Mouse (Mus musculus): ENCODE measurements around the gene Smim17. TPM values are rescaled to one million over a fixed set of nuclear protein-coding genes. Genes with fewer than 3 reads are reported as not detected.
"Not testable (repeated sequence)": the region's sequence is repeated elsewhere in the genome, so short reads cannot be mapped to it uniquely, and the experiment has no call there.

Gene Smim17
- polyA plus RNA-seq, 1 experiment from 2014 or later: 0.90 TPM

DNA sequence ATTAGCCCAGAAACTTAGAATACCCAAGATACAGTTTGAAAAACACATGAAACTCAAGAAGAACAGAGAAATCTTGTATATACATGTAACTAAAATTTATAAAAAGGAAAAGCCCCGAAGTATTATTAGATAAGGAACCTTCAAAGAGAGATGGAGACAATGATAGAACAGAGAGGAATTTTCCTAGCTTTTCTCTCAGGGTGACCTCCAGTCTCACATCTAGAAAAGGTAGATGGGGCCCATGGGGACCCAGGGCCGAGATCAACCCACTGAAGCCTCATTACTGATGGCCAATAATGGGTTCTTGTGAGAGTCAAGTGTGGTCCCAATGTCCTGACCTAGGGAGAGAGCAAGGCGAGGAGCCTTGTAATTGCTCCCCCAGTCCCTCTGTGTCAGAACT, 39.9 kb downstream of the Smim17 start, which contains the start of gene Olfr1344:
Gene Olfr1344 (plus strand): TSS at position 301 of the 400 bp plus-strand sequence.
- Histone ChIP-seq H3K9me3 (peaks cover 9% of the 10 kb centered on the region; the same call in 1 of the 2 replicates), H3K4me3 (no peak within 1 kb of the TSS), H3K27me3 (ENCODE audit: poor library complexity, severe bottlenecking) (no peaks in the 10 kb centered on the region), H3K27ac (no peak within 1 kb of the TSS), H3K4me1 (peaks cover 16% of the 10 kb centered on the region), H3K36me3 (replicated peaks) (no peaks in the 10 kb centered on the region)
- WGBS: 84% methylated on average over 3 of the region's 3 CpGs
- no peak for DNase-seq (ENCODE audit: extremely low spot score, low spot score)

DNA sequence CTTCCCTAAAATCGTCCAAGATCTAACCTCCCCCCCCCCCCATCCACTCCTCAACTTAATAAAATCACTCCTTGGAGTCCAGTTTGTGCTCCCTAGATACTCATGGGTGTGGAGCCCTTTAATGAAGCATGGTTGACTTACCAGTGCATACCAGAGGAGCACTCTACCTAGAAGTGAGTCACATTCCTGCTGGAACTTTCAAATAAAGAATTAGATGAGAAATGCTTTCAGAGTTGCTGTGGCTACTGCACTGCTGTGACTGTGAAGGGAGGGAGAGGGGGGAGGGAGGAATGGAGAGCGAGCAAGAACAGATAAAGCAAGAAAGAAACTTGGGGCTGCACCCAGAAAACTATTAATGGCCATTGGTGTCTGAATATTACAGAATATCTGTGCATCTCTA, 42.7 kb downstream of the Smim17 start:
- Histone ChIP-seq H3K27ac (no peak overlapping the region), H3K27me3 (ENCODE audit: poor library complexity, severe bottlenecking) (no peaks in the 10 kb centered on the region), H3K4me3 (no peak overlapping the region), H3K4me1 (no peaks in the 10 kb centered on the region), H3K36me3 (replicated peaks) (no peaks in the 10 kb centered on the region), H3K9me3 (peaks cover 12% of the 10 kb centered on the region)
- no peak for DNase-seq (ENCODE audit: extremely low spot score, low spot score)
- WGBS: 75% methylated on average over 2 of the region's 2 CpGs

DNA sequence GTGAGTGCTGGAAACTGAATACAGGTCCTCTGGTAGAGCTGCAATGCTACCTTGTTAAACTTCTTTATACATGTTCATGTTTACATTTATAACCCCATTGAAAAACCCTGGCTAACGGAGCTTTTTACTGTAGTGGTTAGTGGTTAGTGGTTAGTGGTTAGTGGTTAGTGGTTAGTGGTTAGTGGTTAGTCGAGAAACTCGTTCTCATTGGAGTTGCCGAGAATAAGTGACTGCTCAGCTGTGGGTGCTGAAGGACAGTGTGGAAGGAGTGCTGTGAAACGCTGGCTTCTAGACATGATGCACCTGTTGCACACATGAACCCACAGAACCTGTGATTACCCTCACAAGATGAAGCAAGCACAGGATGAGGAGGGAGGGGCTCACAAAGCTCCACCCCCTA, 49.3 kb downstream of the Smim17 start:
- no peaks in the 10 kb centered on the region for H3K36me3 ChIP-seq (replicated peaks)
- no peak for DNase-seq (ENCODE audit: extremely low spot score, low spot score)
- WGBS: 92% methylated on average over 5 of the region's 5 CpGs
- H3K27me3 ChIP-seq (ENCODE audit: poor library complexity, severe bottlenecking): no peaks in the 10 kb centered on the region
- no peak overlapping the region for H3K4me3 ChIP-seq
- H3K27ac ChIP-seq: no peak overlapping the region
- no peaks in the 10 kb centered on the region for H3K4me1 ChIP-seq
- H3K9me3 ChIP-seq: peaks cover 27% of the 10 kb centered on the region

DNA sequence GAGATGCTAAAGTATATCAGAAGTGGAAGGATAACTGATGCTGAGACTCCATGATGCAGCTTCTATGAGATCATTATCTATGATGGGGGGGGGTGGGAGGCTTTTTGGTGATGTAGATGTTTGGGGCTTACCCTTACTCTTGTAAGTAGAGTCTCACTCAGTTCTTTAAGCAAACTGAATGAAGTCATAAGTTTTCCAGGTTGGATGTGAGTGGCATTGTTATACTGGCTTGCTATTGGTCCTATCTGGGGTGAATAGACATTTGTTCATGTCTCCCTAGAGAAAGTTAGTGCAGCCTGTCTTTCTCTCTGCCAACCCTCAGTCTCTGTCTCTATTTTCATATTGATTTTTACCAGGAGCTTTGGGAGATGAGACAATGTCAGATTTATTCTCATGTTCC, 57.4 kb downstream of the Smim17 start, which contains the start of gene Olfr1336:
Gene Olfr1336 (plus strand): TSS at position 301 of the 400 bp plus-strand sequence.
- no peak for DNase-seq (ENCODE audit: extremely low spot score, low spot score)
- Histone ChIP-seq H3K9me3 (peaks cover 41% of the 10 kb centered on the region), H3K4me1 (no peaks in the 10 kb centered on the region)

DNA sequence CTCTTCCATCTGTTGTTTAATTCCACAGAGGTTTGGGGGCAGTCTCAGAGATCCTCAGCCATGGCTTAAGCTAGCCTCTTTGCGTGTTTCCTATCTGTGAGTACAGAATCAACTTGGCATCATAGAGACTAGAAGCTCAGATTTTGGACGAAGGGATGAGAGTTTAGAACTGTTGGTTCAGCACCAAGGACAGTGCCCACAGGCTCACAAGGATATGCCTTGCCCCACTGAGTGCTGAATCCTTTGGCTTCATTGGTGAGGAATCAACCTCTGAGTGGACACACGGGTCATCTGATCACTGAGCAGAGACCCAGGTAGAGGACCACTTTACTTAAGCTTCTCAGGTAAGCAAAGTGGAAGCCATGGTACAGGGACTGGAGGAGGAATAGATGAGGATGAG, 57.9 kb downstream of the Smim17 start:
- no peaks in the 10 kb centered on the region for H3K4me1 ChIP-seq
- DNase-seq (ENCODE audit: extremely low spot score, low spot score): no peak
- WGBS: 41% methylated on average over 3 of the region's 3 CpGs
- peaks cover 45% of the 10 kb centered on the region for H3K9me3 ChIP-seq
- H3K27ac ChIP-seq: no peak overlapping the region
- no peaks in the 10 kb centered on the region for H3K36me3 ChIP-seq (replicated peaks)
- H3K4me3 ChIP-seq: no peak overlapping the region
- H3K27me3 ChIP-seq (ENCODE audit: poor library complexity, severe bottlenecking): no peaks in the 10 kb centered on the region

More for the DNA sequence above, 57.4 kb downstream of the Smim17 start, which contains the start of gene Olfr1336:
- Histone ChIP-seq H3K27me3 (ENCODE audit: poor library complexity, severe bottlenecking) (no peaks in the 10 kb centered on the region), H3K4me3 (no peak within 1 kb of the TSS), H3K36me3 (replicated peaks) (no peaks in the 10 kb centered on the region), H3K27ac (no peak within 1 kb of the TSS)

DNA sequence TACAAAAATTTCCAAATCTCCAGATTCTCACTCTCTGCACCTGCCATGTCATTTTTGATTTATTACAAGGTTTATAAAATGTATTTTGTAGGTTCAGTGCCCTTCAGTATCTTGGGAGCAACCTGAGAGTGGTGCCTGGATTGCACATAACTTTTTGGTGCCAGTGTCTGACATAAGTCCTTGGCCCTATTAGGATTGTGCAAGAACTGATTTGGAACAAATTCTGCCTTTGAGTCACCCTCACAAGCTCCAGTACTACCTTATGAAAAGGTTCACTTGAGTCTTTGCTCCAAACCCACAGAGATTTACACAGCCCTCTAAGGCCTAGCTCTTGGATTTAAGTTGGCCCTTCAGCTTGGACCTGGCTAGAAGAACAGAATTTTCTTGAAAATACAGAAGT, 68.4 kb downstream of the Smim17 start, which contains the start of gene Olfr1346:
Gene Olfr1346 (plus strand): TSS at position 151 of the 400 bp plus-strand sequence.
- Histone ChIP-seq H3K4me3 (no peak within 1 kb of the TSS), H3K9me3 (peaks cover 5% of the 10 kb centered on the region; the same call in 1 of the 2 replicates), H3K27ac (no peak within 1 kb of the TSS), H3K4me1 (no peaks in the 10 kb centered on the region), H3K27me3 (ENCODE audit: poor library complexity, severe bottlenecking) (no peaks in the 10 kb centered on the region), H3K36me3 (replicated peaks) (no peaks in the 10 kb centered on the region)
- DNase-seq (ENCODE audit: extremely low spot score, low spot score): no peak

DNA sequence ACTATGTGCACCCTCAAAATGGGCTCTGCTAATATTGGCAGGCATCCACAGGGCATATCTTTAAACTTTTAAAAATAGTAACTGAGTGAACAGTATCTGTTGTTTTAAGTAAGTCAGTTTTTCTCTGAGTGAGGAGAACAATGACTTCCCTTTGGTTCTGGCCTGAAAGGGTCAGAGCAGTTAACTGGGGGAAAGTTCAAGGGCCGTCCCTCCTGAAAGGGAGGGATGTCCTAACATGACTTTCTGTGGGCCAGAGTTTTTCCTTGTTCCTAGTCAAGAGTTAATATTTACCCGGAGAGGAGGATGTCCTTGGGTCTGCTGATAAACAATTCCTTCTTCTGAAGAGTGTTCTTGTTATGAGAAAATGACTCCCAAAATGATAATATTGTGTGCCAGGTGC, 79.1 kb downstream of the Smim17 start:
- not testable (repeated sequence) for H3K4me3 ChIP-seq; DNase-seq (ENCODE audit: extremely low spot score, low spot score); H3K27me3 ChIP-seq (ENCODE audit: poor library complexity, severe bottlenecking); H3K4me1 ChIP-seq; H3K36me3 ChIP-seq (replicated peaks); H3K27ac ChIP-seq
- 79% methylated on average over 2 of the region's 2 CpGs for WGBS
- H3K9me3 ChIP-seq: peaks cover 47% of the 10 kb centered on the region

Other genes starting within 250 kb of the Smim17 start
- gene Zfp787, start 242.7 kb upstream of the Smim17 start, polyA plus RNA-seq (2016; fragmentation: Nextera tagmentation; extraction: Ambion mirVana): 23.7 and 24.4 TPM in 2 replicates
- gene Zfp444, start 226.5 kb upstream of the Smim17 start, polyA plus RNA-seq (2016; fragmentation: Nextera tagmentation; extraction: Ambion mirVana): 69.8 and 78.2 TPM in 2 replicates
- gene Galp, start 201.6 kb upstream of the Smim17 start, polyA plus RNA-seq (2016; fragmentation: Nextera tagmentation; extraction: Ambion mirVana): not detected in 2 replicates
- not detected in 2 replicates for gene Zscan5b, start 176.4 kb upstream of the Smim17 start, polyA plus RNA-seq (2016; fragmentation: Nextera tagmentation; extraction: Ambion mirVana)
- not detected in 2 replicates for gene Epp13, start 146.0 kb upstream of the Smim17 start, polyA plus RNA-seq (2016; fragmentation: Nextera tagmentation; extraction: Ambion mirVana)
- 6.3 and 6.6 TPM in 2 replicates for gene Zfp667, start 112.1 kb upstream of the Smim17 start, polyA plus RNA-seq (2016; fragmentation: Nextera tagmentation; extraction: Ambion mirVana)
- 6.0 and 6.8 TPM in 2 replicates for gene Zfp583, start 67.4 kb upstream of the Smim17 start, polyA plus RNA-seq (2016; fragmentation: Nextera tagmentation; extraction: Ambion mirVana)
- gene Gm3854, start 55.0 kb upstream of the Smim17 start, polyA plus RNA-seq (2016; fragmentation: Nextera tagmentation; extraction: Ambion mirVana): 2.7 and 3.4 TPM in 2 replicates
- gene Zfp78, start 35.4 kb upstream of the Smim17 start, polyA plus RNA-seq (2016; fragmentation: Nextera tagmentation; extraction: Ambion mirVana): 1.9 and 2.1 TPM in 2 replicates
- gene Zfp28, start 15.4 kb upstream of the Smim17 start, polyA plus RNA-seq (2016; fragmentation: Nextera tagmentation; extraction: Ambion mirVana): 9.3 and 10.9 TPM in 2 replicates
- gene Gm20715, start 11.6 kb downstream of the Smim17 start, polyA plus RNA-seq (2016; fragmentation: Nextera tagmentation; extraction: Ambion mirVana): not detected in 2 replicates
- gene Olfr1344, start 40.0 kb downstream of the Smim17 start, polyA plus RNA-seq (2016; fragmentation: Nextera tagmentation; extraction: Ambion mirVana): not detected in 2 replicates
- gene Olfr1336, start 57.5 kb downstream of the Smim17 start, polyA plus RNA-seq (2016; fragmentation: Nextera tagmentation; extraction: Ambion mirVana): not detected in 2 replicates
- not detected in 2 replicates for gene Olfr1346, start 68.4 kb downstream of the Smim17 start, polyA plus RNA-seq (2016; fragmentation: Nextera tagmentation; extraction: Ambion mirVana)
- gene Olfr5, start 88.2 kb downstream of the Smim17 start, polyA plus RNA-seq (2016; fragmentation: Nextera tagmentation; extraction: Ambion mirVana): not detected in 2 replicates
- not detected in 2 replicates for gene Olfr1347, start 101.0 kb downstream of the Smim17 start, polyA plus RNA-seq (2016; fragmentation: Nextera tagmentation; extraction: Ambion mirVana)
- gene Olfr1348, start 110.0 kb downstream of the Smim17 start, polyA plus RNA-seq (2016; fragmentation: Nextera tagmentation; extraction: Ambion mirVana): not detected in 2 replicates
- 0.04 and 0.12 TPM in 2 replicates for gene Olfr1349, start 124.2 kb downstream of the Smim17 start, polyA plus RNA-seq (2016; fragmentation: Nextera tagmentation; extraction: Ambion mirVana)
- not detected in 2 replicates for gene Olfr1350, start 166.1 kb downstream of the Smim17 start, polyA plus RNA-seq (2016; fragmentation: Nextera tagmentation; extraction: Ambion mirVana)